Mouse (Mus musculus) adipose tissue, adult 10 weeks (tissue): ENCODE results near the gene Akr1c12. TPM values are rescaled to one million over a fixed set of nuclear protein-coding genes. Genes with fewer than 3 reads are reported as not detected.

Source experiments
- polyA plus RNA-seq: library from polyadenylated mRNA; stranded (reverse); fragments of 350-450 nt; fragmentation: Illumina TruSeq; extraction: RNeasy Lipid Tissue Mini Kit (QIAGEN cat#74804); gene quantifications from one replicate; pipeline ENCODE4 v1.2.3, GENCODE M21; 2014; ENCODE audit warnings: low read depth, low replicate concordance

The Akr1c12 gene
- polyA plus RNA-seq, result 20.9 TPM

GRCm38 (mm10) chr13:4279284-4279683 lies at the start of gene Akr1c12:
TSS of gene Akr1c12 (minus strand) at chr13:4279433.

GRCm38 (mm10) chr13:4228441-4228840 lies 50.8 kb downstream of the Akr1c12 start, which contains the start of gene Akr1c19:
TSS of gene Akr1c19 (plus strand) at chr13:4228700.

Other genes with a start within 250 kb of the Akr1c12 start
- gene Akr1c14, start 230.4 kb downstream of the Akr1c12 start, polyA plus RNA-seq, result 2.3 TPM
- 0.43 TPM for gene Akr1c18, start 128.8 kb downstream of the Akr1c12 start, polyA plus RNA-seq
- 53.2 TPM for gene Akr1c13, start 88.3 kb downstream of the Akr1c12 start, polyA plus RNA-seq
- 66.1 TPM for gene Akr1c19, start 50.7 kb downstream of the Akr1c12 start, polyA plus RNA-seq
- not detected for gene Akr1c6, start 154.9 kb upstream of the Akr1c12 start, polyA plus RNA-seq
- not detected for gene Akr1c20, start 243.9 kb upstream of the Akr1c12 start, polyA plus RNA-seq